Mouse (Mus musculus) liver, embryonic 13.5 days (tissue): ENCODE measurements around the gene Zfp790. TPM values are rescaled to one million over a fixed set of nuclear protein-coding genes. Genes with fewer than 3 reads are reported as not detected.

Source experiments
- microRNA counts: library from miRNA; unstranded; fragments of <30 nt; microRNA quantifications from one replicate; lab custom pipeline; 2016
- microRNA-seq: library from miRNA; unstranded; fragments of <30 nt; microRNA quantifications from one replicate; pipeline ENCODE4, GENCODE M21; 2016
- polyA plus RNA-seq: library from polyadenylated mRNA; unstranded; fragments of >200 nt; fragmentation: Nextera tagmentation; extraction: Ambion mirVana; gene quantifications from 2 replicates; pipeline ENCODE4 v1.2.1, GENCODE M21; 2015

Zfp790 gene
- polyA plus RNA-seq, 1 experiment from 2014 or later = 3.5 TPM

MicroRNA genes within 50 kb of the gene (microRNA counts, 519-probe panel; counts per million panel counts)
- microRNA mmu-miR-1964 (lab: Ali Mortazavi, UCI) = 114 counts per million

Small RNAs within 50 kb of the gene (microRNA-seq; reads per million reads assigned to microRNA genes)
- gene Mir1964 = 3.5 reads per million, percentile 5 among the genes with 10 or more reads in this experiment

Other genes starting within 250 kb of the Zfp790 start
- gene Catsperg2, start 89.1 kb upstream of the Zfp790 start, polyA plus RNA-seq = not detected in 2 replicates
- gene Zfp84, start 47.6 kb upstream of the Zfp790 start, polyA plus RNA-seq = 3.5 and 4.9 TPM in 2 replicates
- gene Zfp30, start 32.1 kb upstream of the Zfp790 start, polyA plus RNA-seq = 0.54 and 0.68 TPM in 2 replicates
- gene Zfp940, start 37.6 kb downstream of the Zfp790 start, polyA plus RNA-seq = 1.1 and 1.5 TPM in 2 replicates
- 1.3 and 1.4 TPM in 2 replicates for gene Zfp420, start 43.9 kb downstream of the Zfp790 start, polyA plus RNA-seq
- gene Zfp27, start 90.5 kb downstream of the Zfp790 start, polyA plus RNA-seq = 1.9 and 2.3 TPM in 2 replicates
- gene Zfp383, start 92.1 kb downstream of the Zfp790 start, polyA plus RNA-seq = 0.58 TPM in 2 replicates
- gene Zfp74, start 138.0 kb downstream of the Zfp790 start, polyA plus RNA-seq = 2.0 and 2.6 TPM in 2 replicates
- gene Zfp568, start 167.8 kb downstream of the Zfp790 start, polyA plus RNA-seq = 8.5 and 10.9 TPM in 2 replicates
- gene Zfp14, start 235.3 kb downstream of the Zfp790 start, polyA plus RNA-seq = 0.29 and 0.41 TPM in 2 replicates